Mouse (Mus musculus) heart, postnatal 0 days (tissue): ENCODE data around the gene Lmcd1.

ENCODE experiments used
- CTCF ChIP-seq: IDR thresholded peaks from 2 replicates; pipeline ENCODE4 v1.5.1; 2016; ENCODE audit warnings: antibody characterized with exemption, control low read depth, low read depth
- EP300 ChIP-seq: IDR thresholded peaks from 2 replicates; pipeline ENCODE4 v1.6.1; 2016; ENCODE audit warnings: antibody characterized with exemption, low read depth

GRCm38 (mm10) chr6:112255388-112256225, 18.0 kb upstream of the Lmcd1 start:
- TF ChIP-seq EP300 (no peak), CTCF (no peak)
